Mouse (Mus musculus): ENCODE results near the gene Zbtb8a.
"Not testable (repeated sequence)": the region's sequence is repeated elsewhere in the genome, so short reads cannot be mapped to it uniquely, and the experiment has no call there.

Zbtb8a gene

DNA sequence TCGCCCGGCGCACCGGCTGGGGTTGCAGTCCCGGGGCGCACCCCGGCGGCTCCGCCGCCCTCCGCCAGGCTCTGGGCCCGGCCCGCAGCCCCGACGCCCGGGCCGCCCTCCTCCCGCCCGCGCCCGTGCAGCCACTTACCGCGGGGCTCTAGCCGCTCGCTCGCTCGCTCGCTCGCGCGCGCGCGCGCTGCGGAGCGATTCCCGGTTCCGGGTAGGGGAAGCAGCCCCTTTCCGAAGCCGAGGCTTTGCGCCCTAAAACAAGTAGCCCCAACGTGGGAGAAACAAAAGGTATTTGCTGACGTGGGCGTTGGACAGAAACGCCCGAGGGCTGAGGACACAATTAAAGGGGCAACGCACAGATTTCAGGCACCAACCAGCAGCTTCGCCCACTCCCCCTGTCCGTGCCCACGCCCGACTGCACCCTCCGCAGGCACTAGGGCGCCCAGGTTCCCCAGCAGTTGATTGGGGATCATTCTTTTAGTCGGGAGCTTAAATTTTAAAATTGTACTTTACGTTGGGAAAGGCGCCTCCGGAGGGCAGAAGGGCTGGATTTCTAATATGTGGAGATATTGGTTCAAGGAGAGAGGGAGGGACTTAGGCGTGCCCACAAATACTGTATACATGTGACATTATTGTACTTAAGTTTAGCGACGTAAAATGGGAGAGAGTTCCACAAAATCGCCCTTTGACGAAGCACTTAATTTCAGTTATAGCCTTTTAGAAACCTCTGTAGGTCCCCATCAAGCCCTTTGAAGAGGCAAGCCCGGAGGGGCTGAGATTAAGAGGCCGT lies at the start of gene Zbtb8a:
Zbtb8a (minus strand) TSS at position 516 of the 790 bp plus-strand sequence.
- peak; percentile 41 for DNase-seq (ENCODE audit: low spot score)

DNA sequence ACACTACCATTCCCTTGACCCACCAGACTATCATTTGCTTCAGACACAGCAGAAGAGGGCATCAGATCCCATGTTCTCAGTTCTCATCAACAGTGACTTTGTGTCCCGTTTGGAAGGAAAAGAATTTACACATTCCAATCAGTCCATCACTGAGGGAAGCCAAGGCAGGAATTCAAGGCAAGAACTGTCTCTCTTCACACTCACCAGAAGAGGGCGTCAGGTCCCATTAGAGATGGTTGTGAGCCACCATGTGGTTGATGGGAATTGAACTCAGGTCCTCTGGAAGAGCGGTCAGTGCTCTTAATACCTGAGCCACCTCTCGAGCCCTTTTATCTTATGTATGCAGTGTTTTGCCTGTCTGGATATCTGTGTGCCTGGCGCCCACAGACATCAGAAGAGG lies 40.4 kb upstream of the Zbtb8a start:
- no peak for DNase-seq (ENCODE audit: low spot score)

DNA sequence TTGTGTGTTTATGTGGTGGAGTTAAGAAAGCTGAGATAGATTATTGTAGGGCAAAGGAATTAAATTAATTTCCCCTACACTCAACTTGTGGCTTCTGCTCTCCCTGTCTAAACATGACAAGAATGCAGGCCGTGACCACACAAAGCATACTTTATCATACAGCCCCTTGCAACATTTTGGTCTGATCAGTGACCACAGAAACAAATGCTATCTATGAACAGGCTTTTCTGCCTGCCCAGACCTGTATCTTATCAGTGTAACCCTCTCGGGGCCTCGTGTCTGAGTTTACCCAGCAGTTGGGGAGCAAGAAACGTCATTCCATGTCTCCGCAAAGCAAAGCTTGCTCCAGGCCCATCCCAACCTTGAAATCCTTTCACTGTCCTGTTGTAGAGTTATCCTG lies 38.6 kb upstream of the Zbtb8a start:
- no peak for DNase-seq (ENCODE audit: low spot score)

DNA sequence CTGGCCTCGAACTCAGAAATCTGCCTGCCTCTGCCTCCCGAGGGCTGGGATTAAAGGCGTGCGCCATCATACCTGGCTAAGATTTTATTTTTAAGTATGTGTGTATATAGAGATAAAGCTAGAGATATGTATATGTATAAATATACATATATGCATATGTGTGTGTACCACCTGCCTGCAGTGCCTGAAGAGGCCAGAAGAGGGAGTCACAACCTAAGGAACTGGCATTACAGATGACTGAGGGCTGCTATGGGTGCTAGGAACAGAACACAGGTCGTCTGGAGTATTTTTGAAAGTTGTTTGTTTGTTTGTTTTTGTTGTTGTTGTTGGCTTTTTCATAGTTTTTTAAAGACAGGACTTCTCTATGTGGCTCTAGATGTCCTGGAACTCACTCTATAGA lies 38.0 kb upstream of the Zbtb8a start:
- DNase-seq (ENCODE audit: low spot score): no peak

DNA sequence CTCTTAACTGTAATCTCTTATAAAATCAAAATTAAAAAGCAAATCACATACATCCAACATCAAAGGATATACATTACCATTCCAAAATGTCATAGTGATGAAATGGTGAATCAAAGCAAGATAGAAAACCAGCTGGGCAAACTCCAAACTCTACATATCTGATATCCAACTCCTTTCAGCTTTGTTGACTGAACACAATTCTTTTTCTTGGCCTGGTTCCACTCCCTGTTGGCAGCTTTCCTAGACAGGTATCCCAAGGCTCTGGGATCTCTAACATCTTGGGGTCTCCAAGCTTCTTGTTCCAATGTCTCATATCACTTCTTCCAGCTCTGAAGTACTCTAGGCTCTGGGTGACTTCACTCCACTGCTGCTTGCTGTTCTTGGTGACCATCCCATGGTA lies 33.1 kb upstream of the Zbtb8a start:
- DNase-seq (ENCODE audit: low spot score): no peak

DNA sequence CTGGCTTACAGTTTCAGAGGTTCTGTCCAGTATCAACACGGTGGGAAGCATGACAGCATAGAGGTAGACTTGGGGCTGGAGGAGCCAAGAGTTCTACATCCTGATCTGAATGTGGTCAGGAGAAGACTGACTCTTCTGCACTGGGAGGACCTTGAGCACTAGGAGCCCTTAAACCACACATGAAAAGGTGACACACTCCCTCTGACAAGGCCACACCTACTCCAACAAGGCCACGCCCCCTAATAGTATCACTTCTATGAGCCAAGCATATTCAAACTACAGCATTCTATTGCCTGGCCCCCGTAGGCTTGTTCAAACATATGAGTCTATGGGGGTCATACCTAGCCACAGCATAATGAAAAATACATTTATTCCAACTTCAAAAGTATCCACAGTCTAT lies 32.6 kb upstream of the Zbtb8a start:
- DNase-seq (ENCODE audit: low spot score): not testable (repeated sequence)

DNA sequence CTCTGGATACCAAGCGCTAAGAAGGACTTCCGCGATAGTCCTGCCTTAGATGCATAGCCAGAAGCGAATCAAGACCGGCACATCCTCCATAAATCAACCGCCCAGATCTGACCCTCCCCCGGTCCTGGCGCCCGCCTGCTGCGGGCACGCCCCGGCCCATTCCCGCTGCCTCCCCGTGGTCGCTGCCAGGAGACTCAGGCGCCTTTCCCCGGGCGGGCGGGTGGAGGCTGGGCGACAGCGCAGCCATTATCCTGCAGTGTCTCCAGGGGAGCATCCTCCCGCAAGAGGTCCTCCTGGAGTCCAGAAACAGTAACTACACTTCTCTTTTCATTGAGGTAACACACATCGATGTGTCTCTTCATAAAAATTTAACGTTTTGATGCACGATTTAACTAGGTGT lies 28.5 kb upstream of the Zbtb8a start:
- DNase-seq (ENCODE audit: low spot score): peak; percentile 52

DNA sequence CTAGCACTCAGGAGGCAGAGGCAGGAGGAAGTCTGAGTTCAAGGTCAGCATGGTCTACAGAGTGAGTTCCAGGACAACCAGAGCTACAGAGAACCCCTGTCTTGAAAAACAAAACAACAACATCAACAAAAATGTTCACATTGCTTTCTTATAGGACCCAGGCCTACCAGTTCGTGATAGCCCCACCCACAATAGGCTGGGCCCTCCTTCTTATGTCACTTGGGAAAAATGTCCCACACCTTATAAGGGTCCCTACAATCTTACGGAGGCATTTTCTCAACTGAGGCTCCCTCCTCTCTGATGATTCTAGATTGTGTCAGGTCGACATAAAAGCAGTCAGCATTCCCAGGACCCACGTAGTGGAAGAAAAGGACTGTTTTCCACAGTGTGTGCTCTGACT lies 21.9 kb upstream of the Zbtb8a start:
- no peak for DNase-seq (ENCODE audit: low spot score)

DNA sequence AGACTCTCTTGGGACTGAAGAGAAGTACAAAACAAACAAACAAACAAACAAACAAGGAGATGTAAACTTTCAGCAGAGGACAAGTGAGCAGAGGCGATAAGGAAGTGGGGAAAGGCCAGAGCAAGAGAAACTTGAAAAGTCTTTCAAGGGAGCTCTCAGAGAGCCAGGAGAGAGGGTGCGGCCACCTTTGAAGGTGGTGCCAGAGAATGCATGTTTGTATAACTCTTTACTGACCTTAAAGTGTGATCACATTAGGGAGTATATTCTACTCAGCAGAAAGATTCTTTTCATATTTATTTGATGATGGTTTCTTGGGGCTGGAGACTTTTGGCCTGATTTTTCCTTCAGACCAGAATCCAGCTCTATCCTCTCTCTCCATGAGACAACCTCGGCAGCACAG lies 19.0 kb upstream of the Zbtb8a start:
- DNase-seq (ENCODE audit: low spot score): no peak

DNA sequence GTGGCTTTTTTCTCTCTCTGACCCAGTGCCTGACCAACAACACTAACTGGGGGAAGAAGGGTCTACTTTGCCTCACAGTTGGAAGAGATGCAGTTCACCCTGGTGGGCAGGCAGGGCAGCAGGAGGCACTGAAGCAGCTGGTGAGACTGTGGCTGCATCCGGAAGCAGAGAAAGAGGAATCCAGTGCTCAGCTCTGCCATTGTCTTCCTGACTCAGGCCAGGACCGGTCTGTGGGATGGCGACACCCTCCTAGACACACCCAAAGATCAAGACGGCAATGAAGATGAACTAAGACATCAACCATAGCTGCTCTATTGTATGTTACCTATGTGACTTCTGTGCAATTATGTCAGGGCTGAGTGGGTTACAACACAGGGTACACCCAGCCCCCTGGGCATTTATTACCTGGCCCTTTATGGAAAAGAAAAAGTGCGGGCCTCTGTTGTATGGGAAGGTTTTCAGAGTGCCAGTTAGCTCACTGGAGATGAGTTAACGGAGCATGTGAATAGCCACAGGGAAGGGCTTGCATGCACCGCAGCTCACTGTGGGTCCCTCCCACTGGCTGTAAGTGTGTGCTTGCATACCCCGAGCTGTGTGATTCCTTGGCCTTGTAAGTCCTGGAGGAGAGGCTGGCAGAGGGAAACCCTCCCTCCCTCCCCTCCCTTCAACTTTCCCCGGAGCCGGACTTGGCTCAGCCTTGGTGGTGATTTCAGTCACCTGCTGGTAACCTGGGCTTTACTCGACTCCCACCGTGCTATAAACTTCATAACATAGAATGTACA lies 16.4 kb upstream of the Zbtb8a start:
- no peak for DNase-seq (ENCODE audit: low spot score)

DNA sequence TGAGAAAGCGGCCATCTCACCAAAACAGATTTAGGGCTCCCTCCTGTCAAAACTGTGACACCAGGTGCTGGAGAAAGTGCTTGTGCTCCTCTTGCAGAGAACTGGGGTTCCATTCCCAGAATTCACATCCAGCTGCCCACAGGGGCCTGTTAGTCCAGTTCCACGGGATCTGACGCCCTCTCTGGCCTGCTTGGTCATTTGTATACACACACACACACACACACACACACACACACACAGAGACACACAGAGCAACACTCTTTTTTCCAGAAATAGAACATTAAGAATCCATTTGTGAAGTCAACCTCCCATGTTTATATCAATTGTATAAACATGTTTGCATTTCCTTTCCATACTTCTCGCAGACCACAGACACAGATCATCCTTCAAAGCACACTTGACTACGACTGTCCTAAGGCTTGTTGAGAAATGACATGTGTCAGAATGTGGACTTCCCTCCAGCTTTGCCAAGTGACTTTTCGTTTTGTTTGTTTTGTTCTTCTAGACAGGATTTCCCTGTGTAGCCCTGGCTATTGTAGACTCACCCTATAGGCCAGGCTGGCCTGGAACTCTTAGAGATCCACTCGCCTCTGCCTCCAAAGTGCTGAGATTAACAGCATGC lies 13.1 kb upstream of the Zbtb8a start:
- no peak for DNase-seq (ENCODE audit: low spot score)

DNA sequence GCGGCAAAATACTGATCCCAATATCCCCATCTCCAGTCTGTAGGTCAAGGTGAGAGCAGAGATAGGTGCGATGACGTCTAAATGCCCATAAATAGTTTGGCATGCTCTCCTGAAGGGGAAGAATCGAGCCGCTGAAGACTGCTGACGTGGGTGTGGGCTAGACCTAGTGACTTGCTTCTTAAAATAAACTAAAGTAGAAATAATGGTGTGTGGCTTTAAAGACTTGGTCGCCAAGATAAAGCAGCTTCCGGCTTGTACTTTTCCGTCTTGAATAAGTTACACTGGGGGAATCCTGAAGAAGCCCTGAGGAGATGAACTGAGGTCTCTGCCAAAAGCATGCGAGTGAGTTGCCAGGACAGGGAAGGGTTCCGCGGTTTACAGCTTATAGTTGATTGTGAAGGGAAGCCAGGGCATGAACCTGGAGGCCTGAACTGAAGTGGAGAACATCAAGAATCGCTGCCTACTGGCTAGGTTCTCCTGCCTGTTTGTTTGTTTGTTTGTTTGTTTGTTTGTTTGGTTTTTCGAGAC lies 12.4 kb upstream of the Zbtb8a start:
- DNase-seq (ENCODE audit: low spot score): no peak

DNA sequence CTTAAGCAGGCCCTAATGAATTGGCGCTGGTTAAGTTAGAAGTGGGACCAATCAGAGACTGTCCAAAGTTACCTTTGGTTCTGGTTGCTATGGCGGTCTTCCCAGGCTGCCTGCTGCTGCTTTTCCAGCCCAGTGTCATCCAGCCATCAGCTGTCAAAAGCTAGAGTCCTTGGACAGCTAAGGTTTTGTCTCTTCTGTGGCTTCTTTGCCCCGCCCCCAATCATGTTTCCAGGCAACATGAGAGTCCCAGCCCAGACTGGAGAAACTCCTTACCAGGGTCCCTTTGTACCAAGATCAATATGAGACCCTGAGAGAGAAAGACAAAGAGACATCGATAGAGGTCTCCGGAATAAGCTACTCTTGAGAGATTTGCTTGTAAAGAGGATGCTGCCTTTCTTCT lies 10.5 kb upstream of the Zbtb8a start:
- DNase-seq (ENCODE audit: low spot score): no peak

DNA sequence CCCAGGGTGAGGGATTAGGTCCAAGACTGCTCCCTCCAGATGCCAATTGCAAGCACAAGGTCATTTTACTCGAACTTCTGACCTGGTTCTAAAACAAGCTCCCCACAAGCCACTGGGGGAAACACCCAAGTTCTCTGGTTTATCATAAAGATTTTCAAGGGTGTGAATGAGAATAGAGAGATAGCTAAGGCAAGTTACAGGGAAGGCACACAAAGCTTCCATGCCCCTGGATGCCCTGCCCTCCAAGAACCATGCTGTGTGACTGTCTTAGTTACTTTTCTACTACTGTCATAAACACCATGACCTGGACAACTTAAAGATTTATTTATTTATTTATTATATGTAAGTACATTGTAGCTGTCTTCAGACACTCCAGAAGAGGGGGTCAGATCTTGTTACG lies 9.1 kb upstream of the Zbtb8a start:
- no peak for DNase-seq (ENCODE audit: low spot score)

DNA sequence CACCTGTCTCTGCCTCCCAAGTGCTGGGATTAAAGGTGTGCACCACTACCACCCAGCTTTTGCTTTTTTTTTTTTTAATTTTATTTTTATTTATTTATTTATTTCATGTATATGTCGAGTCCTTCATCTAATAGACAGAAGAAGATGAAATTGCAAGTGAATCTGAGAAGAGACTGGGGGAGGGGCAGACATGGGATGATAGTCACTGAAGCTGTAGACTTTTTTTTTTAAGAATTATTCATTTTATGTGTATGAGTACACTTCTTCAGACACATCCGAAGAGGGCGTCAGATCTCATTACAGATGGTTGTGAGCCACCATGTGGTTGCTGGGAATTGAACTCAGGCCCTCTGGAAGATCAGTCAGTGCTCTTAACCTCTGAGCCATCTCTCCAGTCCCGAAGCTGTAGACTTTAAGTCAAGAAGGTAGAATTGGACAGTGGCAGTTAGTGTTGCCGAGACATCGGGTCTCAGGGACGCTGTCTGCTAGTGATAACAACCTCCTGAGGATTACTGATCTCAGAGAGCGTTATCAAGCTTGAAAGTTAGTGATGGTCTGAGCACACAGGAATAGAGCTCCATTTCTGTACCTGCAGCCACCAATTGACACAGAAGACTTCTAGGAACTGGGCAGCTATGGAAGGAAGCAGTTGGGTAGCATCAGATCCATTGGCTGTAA lies 8.5 kb upstream of the Zbtb8a start:
- no peak for DNase-seq (ENCODE audit: low spot score)

DNA sequence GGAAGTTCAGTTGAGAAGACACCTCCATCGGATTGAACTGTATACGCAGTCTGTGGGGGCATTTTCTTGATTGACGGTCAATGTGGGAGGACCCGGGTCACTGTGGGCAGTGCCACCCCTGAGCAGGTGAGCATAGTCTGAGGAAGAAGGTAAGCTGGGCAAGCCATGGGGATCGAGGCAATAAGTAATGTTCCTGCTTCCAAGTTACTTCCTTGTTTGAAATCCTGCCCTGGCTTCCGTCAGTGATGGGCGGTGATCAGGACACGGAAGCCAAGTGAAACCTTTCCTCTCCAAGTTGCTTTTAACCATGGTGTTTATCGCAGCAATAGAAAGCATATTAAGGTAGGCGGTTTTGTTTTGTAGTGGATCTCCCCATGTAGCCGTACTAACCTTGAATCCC lies 7.8 kb upstream of the Zbtb8a start:
- no peak for DNase-seq (ENCODE audit: low spot score)

DNA sequence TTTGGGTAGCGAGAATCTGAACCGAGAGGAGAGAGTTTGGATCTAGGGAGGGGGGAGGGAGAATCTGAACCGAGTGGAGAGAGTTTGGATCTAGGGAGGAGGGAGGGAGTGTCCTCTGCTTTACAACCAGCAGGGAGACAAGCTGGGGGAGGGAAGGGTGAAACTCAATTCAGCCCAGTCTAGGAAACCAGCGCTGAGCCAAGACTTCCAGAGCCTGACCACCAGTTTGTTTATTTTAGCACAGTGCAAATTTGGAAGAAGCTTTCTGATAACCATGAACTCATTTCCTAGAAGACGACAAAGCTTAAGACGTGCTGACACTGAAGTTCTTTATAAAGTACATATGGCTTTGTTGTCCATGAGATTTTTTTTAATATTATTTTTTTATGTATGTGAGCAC lies 6.5 kb upstream of the Zbtb8a start:
- no peak for DNase-seq (ENCODE audit: low spot score)

DNA sequence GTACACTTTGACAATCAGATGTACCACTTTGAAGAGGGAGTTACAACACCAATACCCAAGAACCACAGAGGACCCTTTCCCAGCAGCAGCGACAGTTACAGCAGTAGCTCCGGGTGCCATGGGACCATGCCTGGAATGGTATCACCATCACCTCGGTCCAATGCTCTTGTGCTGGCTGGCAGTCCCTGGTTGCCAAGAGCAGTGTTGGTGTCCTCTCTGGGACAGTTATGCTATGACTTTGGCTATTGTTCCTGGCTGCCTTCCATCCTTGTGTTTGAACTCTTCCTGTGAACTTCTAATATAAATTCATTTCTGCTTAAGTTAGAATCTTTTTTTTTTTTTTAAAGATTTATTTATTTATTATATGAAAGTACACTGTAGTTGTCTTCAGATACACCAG lies 5.7 kb upstream of the Zbtb8a start:
- no peak for DNase-seq (ENCODE audit: low spot score)

DNA sequence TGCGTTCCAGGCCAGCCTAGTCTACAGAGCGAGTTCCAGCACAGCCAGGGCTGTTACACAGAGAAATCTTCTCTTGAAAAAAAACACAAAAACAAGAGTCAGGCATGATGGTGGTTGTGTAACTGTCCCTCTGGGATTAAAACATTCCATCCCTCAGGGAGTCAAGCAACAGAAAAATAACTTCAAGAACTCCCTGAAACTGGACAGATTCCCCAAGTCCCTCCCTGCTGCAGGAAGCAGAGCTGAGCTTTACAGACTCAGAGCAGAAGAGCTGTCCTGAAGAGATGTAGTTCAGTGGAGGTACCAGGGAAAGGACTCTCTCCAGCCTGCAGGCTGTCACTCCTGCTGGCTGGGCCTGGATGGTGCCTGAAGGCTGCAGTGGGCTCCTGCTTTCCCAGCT lies 4.6 kb upstream of the Zbtb8a start:
- no peak for DNase-seq (ENCODE audit: low spot score)

DNA sequence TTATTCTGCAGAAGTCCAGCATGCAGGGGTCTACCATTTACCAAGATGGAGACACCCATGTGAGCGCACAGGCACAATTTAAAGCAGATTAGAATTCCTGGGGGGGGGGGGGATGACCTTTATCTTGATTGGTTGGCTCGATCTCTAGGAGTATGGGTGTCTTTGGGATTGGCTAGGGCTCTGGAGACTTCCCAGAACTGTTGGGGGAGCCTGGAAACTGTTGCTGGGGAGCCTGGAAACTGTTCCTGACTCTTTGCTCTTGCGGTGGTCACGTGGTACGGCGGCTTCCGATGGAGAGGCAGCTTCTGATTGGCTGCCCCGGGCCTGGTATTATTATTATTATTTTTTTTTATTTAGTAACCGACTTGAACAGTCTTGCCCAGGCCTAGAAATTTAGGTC lies 4.1 kb upstream of the Zbtb8a start:
- DNase-seq (ENCODE audit: low spot score): no peak

DNA sequence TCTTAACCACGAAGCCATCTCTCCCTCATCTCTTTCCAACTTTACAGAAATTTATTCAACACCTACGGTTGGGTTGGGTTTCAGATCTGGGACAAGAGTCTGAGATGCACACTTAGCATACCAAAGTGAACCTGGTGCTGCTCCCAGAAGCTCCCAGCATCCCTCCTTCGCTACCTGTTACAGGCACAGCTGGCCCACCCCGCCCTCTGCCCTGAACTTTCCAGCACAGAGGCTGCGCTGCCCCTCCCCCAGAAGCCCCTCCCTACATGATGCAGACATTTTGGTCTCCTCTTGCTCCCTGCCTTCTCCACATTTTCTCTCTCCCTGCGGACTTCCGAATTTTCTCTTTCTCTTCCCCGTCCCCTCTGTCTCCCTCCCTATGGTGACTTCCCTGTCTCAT lies 3.2 kb upstream of the Zbtb8a start:
- DNase-seq (ENCODE audit: low spot score): no peak

DNA sequence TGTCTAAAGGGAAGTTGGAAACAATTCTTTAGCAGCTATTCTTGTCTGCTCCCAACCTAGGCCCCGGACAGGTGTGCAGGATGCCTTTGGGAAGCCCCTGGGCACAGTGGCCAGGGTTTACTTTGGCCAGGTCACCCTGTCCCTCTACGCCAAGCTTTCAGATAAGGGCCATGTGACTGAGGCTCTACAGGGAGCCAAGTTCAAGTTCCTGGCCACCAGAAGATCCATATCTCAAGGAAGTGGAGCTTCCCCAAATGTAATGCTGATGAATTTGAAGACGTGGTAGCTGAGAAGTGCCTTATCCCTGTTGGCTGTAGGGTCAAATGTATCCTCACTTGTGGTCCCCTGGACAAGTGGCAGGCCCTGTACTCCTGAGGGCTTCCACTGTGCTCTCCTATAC lies 1.9 kb upstream of the Zbtb8a start:
- no peak for DNase-seq (ENCODE audit: low spot score)

Measured in T-cell, adult 2 months (primary cell).